In the genomic region with DNA sequence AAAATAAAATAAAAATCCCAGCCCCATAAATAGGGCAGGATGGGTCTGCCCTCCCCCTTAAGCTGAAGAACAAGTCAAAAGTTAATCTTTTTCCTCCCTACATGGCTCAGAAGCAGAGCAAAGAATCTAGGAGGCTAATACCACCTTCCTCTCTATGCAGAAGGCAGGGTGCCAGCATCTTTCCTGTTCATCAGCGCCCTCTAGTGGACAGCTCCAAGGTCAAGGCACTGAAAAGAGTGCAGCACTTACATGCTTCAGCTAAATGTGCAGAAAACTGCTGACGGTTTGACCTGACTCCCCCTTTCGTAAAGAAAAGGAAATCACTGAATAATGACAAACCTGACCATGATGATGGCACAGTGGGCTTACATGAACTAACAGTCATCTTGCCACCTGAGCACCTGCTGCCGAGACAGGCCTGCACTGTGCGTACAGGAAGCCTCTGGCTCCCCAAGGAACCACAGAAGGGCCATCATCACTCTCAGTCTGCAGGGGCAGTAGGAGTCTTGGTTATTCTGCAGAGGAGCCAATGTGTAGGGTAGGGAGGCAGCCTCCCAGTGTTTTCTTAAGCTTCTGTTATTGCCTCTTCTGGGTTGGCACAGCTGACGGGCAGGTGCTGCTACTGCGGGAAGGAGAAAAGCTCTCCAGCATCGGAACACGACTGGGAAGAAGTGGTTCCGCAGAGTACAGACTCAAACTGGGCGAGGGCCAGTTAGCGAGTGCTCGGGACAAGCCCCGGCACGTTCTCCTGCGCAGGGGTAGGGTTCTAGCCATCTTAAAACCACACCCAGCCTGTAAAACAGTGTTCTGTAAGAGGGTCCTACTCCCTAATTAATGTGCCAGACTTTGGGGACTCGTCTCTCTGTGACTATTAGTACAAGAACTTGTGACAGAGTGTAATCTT, we compare ENCODE assay signal across 8 mouse cellular contexts.
DNase-seq lines count a peak whose midpoint lies in the region; ATAC-seq and TF ChIP-seq lines count a peak whose summit lies in the region.

No protein-coding gene starts in this region.

- ATAC-seq in intestine, postnatal 0 days: no peak; the same call in 1 of the 2 replicates
- ATAC-seq in midbrain, embryonic 11.5 days (ENCODE audit: low FRiP score): peak; percentile 85

- no peaks in the 10 kb centered on the region for H3K27me3 ChIP-seq in heart, embryonic 10.5 days (ENCODE audit: insufficient read depth, poor library complexity, severe bottlenecking)
- H3K27me3 ChIP-seq in intestine, postnatal 0 days (replicated peaks; ENCODE audit: control insufficient read depth, insufficient read depth, low read length): no peaks in the 10 kb centered on the region
- no peaks in the 10 kb centered on the region for H3K27me3 ChIP-seq in midbrain, embryonic 11.5 days (ENCODE audit: control insufficient read depth, insufficient read depth, low read length)

- peak; percentile 94 for TF ChIP-seq CTCF in intestine, postnatal 0 days (IDR thresholded peaks at IDR 0.05; ENCODE audit: low read depth)

- H3K36me3 ChIP-seq in heart, embryonic 10.5 days: peaks cover 40% of the 10 kb centered on the region
- H3K36me3 ChIP-seq in intestine, postnatal 0 days (ENCODE audit: control insufficient read depth, insufficient read depth): peaks cover 39% of the 10 kb centered on the region
- H3K36me3 ChIP-seq in midbrain, embryonic 11.5 days (ENCODE audit: control insufficient read depth, insufficient read depth, low read length): 0 out of 2 replicates have a peak, but pooled peaks cover 4% of the 10 kb centered on the region

- H3K27ac ChIP-seq in heart, embryonic 10.5 days: no peak overlapping the region
- no peak overlapping the region for H3K27ac ChIP-seq in intestine, postnatal 0 days (ENCODE audit: low read depth, low read length)
- H3K27ac ChIP-seq in midbrain, embryonic 11.5 days (ENCODE audit: low read depth, low read length): no peak overlapping the region

- H3K4me3 ChIP-seq in heart, embryonic 10.5 days: no peak overlapping the region
- no peak overlapping the region for H3K4me3 ChIP-seq in intestine, postnatal 0 days (ENCODE audit: low read depth, low read length)
- H3K4me3 ChIP-seq in midbrain, embryonic 11.5 days (ENCODE audit: low read depth, low read length): no peak overlapping the region

- peak; percentile 78 to 91 for DNase-seq in heart, adult 18-20 months
- DNase-seq in heart, embryonic 10.5 days (ENCODE audit: low spot score): no peak
- peak; percentile 89 for DNase-seq in embryo, embryonic 10 days (ENCODE audit: low spot score)
- peak; percentile 70 for DNase-seq in gastrocnemius, postnatal 14 days
- DNase-seq in left cerebral cortex, postnatal 25 days (ENCODE audit: low spot score in 2 of 2): peak; percentile 85 to 87
- peak; percentile 96 for DNase-seq in midbrain, embryonic 11.5 days (ENCODE audit: low spot score, missing footprints)
- DNase-seq in right cerebral cortex, postnatal 4 days: peak; percentile 84

- H3K9me3 ChIP-seq in heart, embryonic 10.5 days: no peaks in the 10 kb centered on the region
- H3K9me3 ChIP-seq in intestine, postnatal 0 days (ENCODE audit: control insufficient read depth): no peaks in the 10 kb centered on the region
- H3K9me3 ChIP-seq in midbrain, embryonic 11.5 days (ENCODE audit: control insufficient read depth, low read length): no peaks in the 10 kb centered on the region

- H3K4me1 ChIP-seq in heart, embryonic 10.5 days: peaks cover 23% of the 10 kb centered on the region; the same call in 1 of the 2 replicates
- no peaks in the 10 kb centered on the region for H3K4me1 ChIP-seq in intestine, postnatal 0 days (replicated peaks; ENCODE audit: control insufficient read depth, insufficient read depth, low read length)
- no peaks in the 10 kb centered on the region for H3K4me1 ChIP-seq in midbrain, embryonic 11.5 days (ENCODE audit: control insufficient read depth, insufficient read depth, low read length)

- WGBS in heart, embryonic 10.5 days: 73% methylated on average over 17 of the region's 17 CpGs
- 70% methylated on average over 17 of the region's 17 CpGs for WGBS in intestine, postnatal 0 days
- 76% methylated on average over 17 of the region's 17 CpGs for WGBS in midbrain, embryonic 11.5 days

- no peak overlapping the region for H3K9ac ChIP-seq in intestine, postnatal 0 days (ENCODE audit: low read depth, low read length)
- H3K9ac ChIP-seq in midbrain, embryonic 11.5 days (ENCODE audit: low read length): no peak overlapping the region

- intact Hi-C loops in gastrocnemius, postnatal 14 days (cut with DNase I; ENCODE audit: low total_unique reads): no loop called here
- intact Hi-C loops in left cerebral cortex, postnatal 25 days (cut with DNase I): no loop called here

- H3K4me2 ChIP-seq in intestine, postnatal 0 days (replicated peaks; ENCODE audit: low read depth): no peak overlapping the region
- no peak overlapping the region for H3K4me2 ChIP-seq in midbrain, embryonic 11.5 days
